Mouse (Mus musculus): ENCODE data around the gene 6030458C11Rik.

The 6030458C11Rik gene

DNA sequence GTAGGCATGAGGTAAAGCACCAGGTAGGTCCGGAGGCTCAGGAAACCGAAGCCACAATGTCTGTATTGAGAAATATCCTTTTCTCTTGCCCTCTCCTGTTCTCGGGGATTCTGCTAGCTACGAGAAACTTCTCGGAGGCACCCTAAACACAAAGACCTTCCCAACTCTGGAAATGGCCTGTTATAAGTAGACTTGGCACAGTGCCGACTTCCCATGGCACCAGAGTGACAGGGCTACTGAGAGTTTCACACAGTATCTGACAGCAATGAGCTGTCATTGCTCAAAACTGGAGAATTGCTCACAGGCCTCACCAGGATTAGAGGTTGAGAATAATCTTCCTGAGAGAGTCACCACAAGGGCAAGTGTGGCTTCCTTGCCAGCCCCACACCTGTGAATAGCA lies 63.7 kb downstream of the 6030458C11Rik start:
- DNase-seq (ENCODE audit: low spot score in 2 of 2) = no peak

GRCm38 (mm10) chr15:12758461-12758860 lies 66.0 kb downstream of the 6030458C11Rik start:
- DNase-seq (ENCODE audit: low spot score in 2 of 2) = no peak
